Comparison of ENCODE assay signal across 7 mouse cellular contexts in genomic region chr2:101652921-101653597, GRCm38 (mm10). TPM values are rescaled to one million over a fixed set of nuclear protein-coding genes. Genes with fewer than 3 reads are reported as not detected.
A peak's percentile ranks its signal among the peaks of the same experiment; 100 is the strongest.
DNase-seq lines count a peak whose midpoint lies in the region; ATAC-seq and TF ChIP-seq lines count a peak whose summit lies in the region.

No protein-coding gene starts in this region.

- H3K9ac ChIP-seq in limb, embryonic 11.5 days (ENCODE audit: low read length), result no peak overlapping the region
- H3K9ac ChIP-seq in midbrain, embryonic 13.5 days (replicated peaks), result no peak overlapping the region; the same call in 1 of the 2 replicates

- H3K27ac ChIP-seq in kidney, adult 2 months (ENCODE audit: insufficient read depth, low read depth, low read length), result no peak overlapping the region
- H3K27ac ChIP-seq in limb, embryonic 11.5 days (replicated peaks; ENCODE audit: low read depth, low read length), result no peak overlapping the region
- no peak overlapping the region for H3K27ac ChIP-seq in midbrain, embryonic 13.5 days

- TF ChIP-seq POLR2A in kidney, adult 2 months (IDR thresholded peaks at IDR 0.05; ENCODE audit: low read depth, low read length), result no peak

- DNase-seq in adrenal gland, adult 2 months, result peak; percentile 61
- peak; percentile 65 to 84 for DNase-seq in cerebellum, postnatal 4 days (ENCODE audit: low spot score in 2 of 2)
- DNase-seq in kidney, adult 2 months, result peak; percentile 80
- peak; percentile 88 for DNase-seq in limb, embryonic 11.5 days (ENCODE audit: low spot score)
- DNase-seq in spleen, postnatal 4 days (ENCODE audit: low spot score in 2 of 2), result peak; percentile 60 to 84

- H3K4me3 ChIP-seq in kidney, adult 2 months (ENCODE audit: insufficient read depth, low read depth, low read length), result 0 out of 2 replicates have a peak overlapping the region, but pooled peaks have one; percentile 6
- H3K4me3 ChIP-seq in limb, embryonic 11.5 days (ENCODE audit: low read depth, low read length), result no peak overlapping the region
- H3K4me3 ChIP-seq in midbrain, embryonic 13.5 days (replicated peaks), result peak overlapping the region; percentile 37

- 15% methylated on average over 14 of the region's 14 CpGs for WGBS in kidney, adult 2 months
- 17% methylated on average over 14 of the region's 14 CpGs for WGBS in limb, embryonic 11.5 days
- 17% methylated on average over 14 of the region's 14 CpGs for WGBS in midbrain, embryonic 13.5 days

- peak; percentile 66 for ATAC-seq in granulocyte monocyte progenitor cell, adult 5-6 weeks (replicated peaks; ENCODE audit: poor library complexity, severe bottlenecking)
- ATAC-seq in limb, embryonic 11.5 days (ENCODE audit: insufficient number of reproducible peaks, low FRiP score, low TSS enrichment, low read depth), result peak; percentile 59; the same call in 1 of the 2 replicates
- peak; percentile 81 for ATAC-seq in midbrain, embryonic 13.5 days

- H3K9me3 ChIP-seq in limb, embryonic 11.5 days (ENCODE audit: control insufficient read depth, low read length), result no peaks in the 10 kb centered on the region
- H3K9me3 ChIP-seq in midbrain, embryonic 13.5 days, result no peaks in the 10 kb centered on the region

- no peaks in the 10 kb centered on the region; the same call in 1 of the 2 replicates for H3K27me3 ChIP-seq in kidney, adult 2 months (replicated peaks; ENCODE audit: control insufficient read depth, insufficient read depth, low read length)
- no peaks in the 10 kb centered on the region for H3K27me3 ChIP-seq in limb, embryonic 11.5 days (ENCODE audit: control insufficient read depth, insufficient read depth, low read length)
- H3K27me3 ChIP-seq in midbrain, embryonic 13.5 days, result peaks cover 12% of the 10 kb centered on the region; the same call in 1 of the 2 replicates

- H3K4me2 ChIP-seq in limb, embryonic 11.5 days (ENCODE audit: low read depth, severe bottlenecking), result peak overlapping the region; percentile 5
- H3K4me2 ChIP-seq in midbrain, embryonic 13.5 days (replicated peaks), result peak overlapping the region; percentile 72

- no peaks in the 10 kb centered on the region for H3K36me3 ChIP-seq in kidney, adult 2 months (ENCODE audit: control insufficient read depth, insufficient read depth, low read length)
- no peaks in the 10 kb centered on the region for H3K36me3 ChIP-seq in limb, embryonic 11.5 days (ENCODE audit: control insufficient read depth, insufficient read depth, low read length)
- H3K36me3 ChIP-seq in midbrain, embryonic 13.5 days, result no peaks in the 10 kb centered on the region

- H3K4me1 ChIP-seq in kidney, adult 2 months (ENCODE audit: control insufficient read depth, insufficient read depth, low read length), result no peaks in the 10 kb centered on the region
- peaks cover 5% of the 10 kb centered on the region; the same call in 1 of the 2 replicates for H3K4me1 ChIP-seq in limb, embryonic 11.5 days (ENCODE audit: control insufficient read depth, insufficient read depth, low read length)
- peaks cover 9% of the 10 kb centered on the region for H3K4me1 ChIP-seq in midbrain, embryonic 13.5 days (replicated peaks)

- peak; percentile 76 for TF ChIP-seq CTCF in kidney, adult 2 months (conservative IDR thresholded peaks at IDR 0.05; ENCODE audit: insufficient read depth, insufficient read length, low read depth, low read length)

RNA-seq across cellular contexts. Expression of gene B230118H07Rik, which starts 3.7 kb away (rescaled TPM):
- total RNA-seq in adrenal gland, adult 2 months (2021), result 10 to 100 TPM; 18.8 to 34.2 TPM
- 0.19 and 0.34 TPM in 2 replicates for polyA plus RNA-seq in adrenal gland, adult 2 months (2012; rRNA removed)
- total RNA-seq in granulocyte monocyte progenitor cell, adult 5-6 weeks (2014; fragmentation: Nextera tagmentation), result 65.6 and 110 TPM in 2 replicates
- 125 and 126 TPM in 2 replicates for total RNA-seq in granulocyte monocyte progenitor cell, adult 5-6 weeks (2017)
- polyA plus RNA-seq in kidney, adult 2 months (2012; rRNA removed), result 8.1 and 12.6 TPM in 2 replicates
- polyA plus RNA-seq in limb, embryonic 11.5 days (2014; fragmentation: Nextera tagmentation; extraction: Ambion mirVana), result 60.6 and 61.7 TPM in 2 replicates
- 51.5 and 52.4 TPM in 2 replicates for polyA plus RNA-seq in midbrain, embryonic 13.5 days (2015; fragmentation: Nextera tagmentation; extraction: Ambion mirVana)

RNA-seq across cellular contexts. Expression of gene Rag1, which starts 3.8 kb away (rescaled TPM):
- under 1 TPM in 1 of 2 experiments, not detected in 1; 0.06 TPM for total RNA-seq in adrenal gland, adult 2 months (2021)
- not detected in 2 replicates for polyA plus RNA-seq in adrenal gland, adult 2 months (2012; rRNA removed)
- total RNA-seq in granulocyte monocyte progenitor cell, adult 5-6 weeks (2014; fragmentation: Nextera tagmentation), result not detected in 2 replicates
- total RNA-seq in granulocyte monocyte progenitor cell, adult 5-6 weeks (2017), result not detected in 2 replicates
- not detected in 2 replicates for polyA plus RNA-seq in kidney, adult 2 months (2012; rRNA removed)
- polyA plus RNA-seq in limb, embryonic 11.5 days (2014; fragmentation: Nextera tagmentation; extraction: Ambion mirVana), result 0.56 and 0.87 TPM in 2 replicates
- 0.05 and 0.14 TPM in 2 replicates for polyA plus RNA-seq in midbrain, embryonic 13.5 days (2015; fragmentation: Nextera tagmentation; extraction: Ambion mirVana)

RNA-seq across cellular contexts. Expression of gene Traf6, which starts 25.2 kb away (rescaled TPM):
- total RNA-seq in adrenal gland, adult 2 months (2021), result 10 to 100 TPM; 16.5 to 23.1 TPM
- 5.2 and 6.5 TPM in 2 replicates for polyA plus RNA-seq in adrenal gland, adult 2 months (2012; rRNA removed)
- total RNA-seq in granulocyte monocyte progenitor cell, adult 5-6 weeks (2014; fragmentation: Nextera tagmentation), result 21.6 and 21.9 TPM in 2 replicates
- total RNA-seq in granulocyte monocyte progenitor cell, adult 5-6 weeks (2017), result 15.3 and 22.9 TPM in 2 replicates
- polyA plus RNA-seq in kidney, adult 2 months (2012; rRNA removed), result 10.6 and 10.8 TPM in 2 replicates
- 18.5 and 20.9 TPM in 2 replicates for polyA plus RNA-seq in limb, embryonic 11.5 days (2014; fragmentation: Nextera tagmentation; extraction: Ambion mirVana)
- polyA plus RNA-seq in midbrain, embryonic 13.5 days (2015; fragmentation: Nextera tagmentation; extraction: Ambion mirVana), result 10.2 and 10.3 TPM in 2 replicates

RNA-seq across cellular contexts. Expression of gene Rag2, which starts 28.5 kb away (rescaled TPM):
- not detected for total RNA-seq in adrenal gland, adult 2 months (2021)
- not detected in 2 replicates for polyA plus RNA-seq in adrenal gland, adult 2 months (2012; rRNA removed)
- total RNA-seq in granulocyte monocyte progenitor cell, adult 5-6 weeks (2014; fragmentation: Nextera tagmentation), result 0.26 and 2.9 TPM in 2 replicates
- 0.52 and 0.90 TPM in 2 replicates for total RNA-seq in granulocyte monocyte progenitor cell, adult 5-6 weeks (2017)
- not detected in 2 replicates for polyA plus RNA-seq in kidney, adult 2 months (2012; rRNA removed)
- 0.13 TPM in 1 of 2 replicates, not detected in the other for polyA plus RNA-seq in limb, embryonic 11.5 days (2014; fragmentation: Nextera tagmentation; extraction: Ambion mirVana)
- polyA plus RNA-seq in midbrain, embryonic 13.5 days (2015; fragmentation: Nextera tagmentation; extraction: Ambion mirVana), result not detected in 2 replicates
